Mouse (Mus musculus) heart, postnatal 36 days (tissue): ENCODE measurements around the gene Crisp2. TPM values are rescaled to one million over a fixed set of nuclear protein-coding genes. Genes with fewer than 3 reads are reported as not detected.
"Not testable (repeated sequence)": the region's sequence is repeated elsewhere in the genome, so short reads cannot be mapped to it uniquely, and the experiment has no call there.

Source experiments
- DNase-seq, 2 experiments: peaks; one replicate each; pipeline ENCODE4 v3.0.0; 2021 to 2022
- intact Hi-C: fragments of 180-260 bp; cut with DNase I; formaldehyde crosslinking; loops from one replicate; pipeline ENCODE4 v1.15.1; 2025
- total RNA-seq, 2 experiments: library from RNA; stranded (reverse); gene quantifications; 2 replicates each; pipeline ENCODE4 v1.2.3; 2021

Crisp2 gene
- total RNA-seq, 2 experiments from 2014 or later: not detected

DNA sequence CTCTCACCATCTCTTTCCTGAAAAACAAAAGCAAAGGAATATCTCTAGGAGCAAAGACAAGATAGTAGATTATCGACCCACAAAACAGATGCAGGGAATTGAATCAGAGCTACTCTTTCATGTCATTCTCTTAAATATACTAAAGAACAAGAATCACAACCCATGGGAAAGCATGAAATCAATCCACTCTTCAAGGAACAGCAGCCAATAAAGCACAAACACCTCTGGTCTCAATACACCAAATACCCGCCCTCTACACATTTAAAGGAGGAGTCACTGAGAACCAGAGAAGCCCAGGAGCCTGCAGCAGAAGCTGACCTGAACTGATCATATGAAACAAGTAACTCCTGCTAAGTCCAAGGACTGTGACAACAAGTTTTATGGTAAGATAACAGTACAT lies 80.0 kb downstream of the Crisp2 start, which contains the start of gene Esp1:
Gene Esp1, plus strand, starts transcription at position 301 of the 400 bp plus-strand sequence.
- DNase-seq: no peak
- intact Hi-C loops: no loop called here

DNA sequence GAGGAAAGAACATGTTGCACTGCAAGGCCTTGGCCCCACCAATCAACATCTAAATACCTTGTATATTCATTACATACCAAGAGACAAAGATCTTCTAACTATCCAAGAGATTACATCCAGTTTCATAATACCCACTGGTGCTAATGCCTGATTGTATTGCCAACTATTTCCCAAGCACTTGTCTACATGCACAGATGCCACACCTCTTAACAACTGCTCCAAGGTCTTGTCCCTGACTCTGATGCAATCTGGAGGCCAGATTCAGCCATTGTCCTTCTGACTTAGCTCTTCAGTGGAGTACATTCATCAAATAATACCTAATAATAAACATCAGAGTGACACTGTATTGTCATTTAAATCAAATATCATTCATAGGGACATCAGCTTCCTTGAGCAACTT lies 89.7 kb downstream of the Crisp2 start:
- intact Hi-C loops, DNase-seq: not testable (repeated sequence)

DNA sequence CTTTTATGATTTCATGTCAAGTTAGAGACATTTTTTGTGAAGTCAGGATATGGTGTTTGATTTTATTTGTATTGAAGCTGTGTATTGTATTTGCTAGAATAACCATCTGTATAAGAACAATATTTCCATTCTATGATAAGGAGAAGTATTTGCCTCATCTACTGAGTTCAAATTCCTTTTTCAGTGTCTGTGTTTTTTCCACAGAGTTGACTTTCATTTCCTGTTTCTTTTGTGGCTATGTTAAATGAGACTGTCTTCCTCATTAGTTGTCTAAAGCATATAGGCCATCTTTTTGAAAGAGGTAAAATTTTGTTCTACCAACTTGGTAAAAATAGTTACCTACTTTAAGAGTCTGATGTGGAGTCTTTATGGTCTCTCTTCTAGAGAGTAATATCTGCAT lies 90.5 kb downstream of the Crisp2 start:
- no peak for DNase-seq
- intact Hi-C loops: no loop called here

Other genes with a start within 250 kb of the Crisp2 start
- gene Esp6, start 245.5 kb downstream of the Crisp2 start, total RNA-seq: not detected
- gene Esp4, start 208.4 kb downstream of the Crisp2 start, total RNA-seq: not detected
- not detected for gene Esp3, start 174.9 kb downstream of the Crisp2 start, total RNA-seq
- gene Esp1, start 79.9 kb downstream of the Crisp2 start, total RNA-seq: not detected
- gene Rhag, start 4.1 kb upstream of the Crisp2 start, total RNA-seq: under 1 TPM; 0.22 to 0.89 TPM
- under 1 TPM; 0.30 to 0.53 TPM for gene 9130008F23Rik, start 73.6 kb upstream of the Crisp2 start, total RNA-seq
- gene Glyatl3, start 107.3 kb upstream of the Crisp2 start, total RNA-seq: not detected
- 100 to 1,000 TPM; 146 to 162 TPM for gene Mut, start 127.7 kb upstream of the Crisp2 start, total RNA-seq
- gene Cenpq, start 128.0 kb upstream of the Crisp2 start, total RNA-seq: 1 to 10 TPM; 5.3 to 5.7 TPM